Mouse (Mus musculus) ES-E14 (cell line): ENCODE measurements around the gene Stk16. TPM values are rescaled to one million over a fixed set of nuclear protein-coding genes. Genes with fewer than 3 reads are reported as not detected.

Experiments used
- DNase-seq: peaks from one replicate; pipeline ENCODE4 v3.0.0-alpha.2; 2013; ENCODE audit warnings: low read depth, low spot score
- H3K27ac ChIP-seq: 2 replicates; pipeline ENCODE4 v1.5.1; 2012; ENCODE audit warnings: low read depth, mild to moderate bottlenecking, low read length, moderate library complexity, mixed read lengths; ENCODE audit not compliant: poor library complexity, insufficient read depth, severe bottlenecking
- H3K36me3 ChIP-seq: 2 replicates; pipeline ENCODE4 v1.6.1; 2012; ENCODE audit warnings: mild to moderate bottlenecking, low read length, moderate library complexity, mixed read lengths; ENCODE audit not compliant: control insufficient read depth, poor library complexity, insufficient read depth, severe bottlenecking
- H3K4me1 ChIP-seq, 2 experiments: fragments of 150-350 bp in 1 of 2; sonication (generic) in 1 of 2; 2 replicates each; pipeline ENCODE4 v1.6.1; 2012; ENCODE audit warnings: low read length in 2 of 2, mild to moderate bottlenecking in 1 of 2, mixed read lengths in 1 of 2; ENCODE audit not compliant: control insufficient read depth in 2 of 2, insufficient read depth in 2 of 2, poor library complexity in 1 of 2
- H3K4me3 ChIP-seq, 2 experiments: fragments of 150-350 bp in 1 of 2; sonication (generic) in 1 of 2; 2 replicates each; pipeline ENCODE4 v1.5.1; 2012; ENCODE audit warnings: low read length in 2 of 2, low read depth in 1 of 2, mild to moderate bottlenecking in 1 of 2, mixed read lengths in 1 of 2; ENCODE audit not compliant: insufficient read depth in 1 of 2, poor library complexity in 1 of 2, severe bottlenecking in 1 of 2
- H3K9ac ChIP-seq: 2 replicates; pipeline ENCODE4 v1.6.1; 2012; ENCODE audit warnings: low read depth, mild to moderate bottlenecking, low read length, mixed read lengths; ENCODE audit not compliant: poor library complexity, insufficient read depth, severe bottlenecking
- H3K9me3 ChIP-seq: fragments of 150-350 bp; sonication (generic); 2 replicates; pipeline ENCODE4 v1.6.1; 2012; ENCODE audit warnings: low read depth, mild to moderate bottlenecking, low read length; ENCODE audit not compliant: control insufficient read depth, insufficient read depth
- CHD2 ChIP-seq: IDR thresholded peaks from 2 replicates; pipeline ENCODE4 v1.6.1; 2014; ENCODE audit warnings: mild to moderate bottlenecking, low read depth, low read length, inconsistent platforms
- HCFC1 ChIP-seq: IDR thresholded peaks from 2 replicates; pipeline ENCODE4 v1.6.1; 2012; ENCODE audit warnings: low read length, inconsistent platforms, borderline replicate concordance; ENCODE audit not compliant: insufficient read depth
- MAFK ChIP-seq: IDR thresholded peaks from 2 replicates; pipeline ENCODE4 v1.6.1; 2014; ENCODE audit warnings: mild to moderate bottlenecking, low read depth, low read length, inconsistent platforms; ENCODE audit not compliant: insufficient read depth
- ZC3H11A ChIP-seq: IDR thresholded peaks from 2 replicates; pipeline ENCODE4 v1.6.1; 2012; ENCODE audit warnings: low read depth, mild to moderate bottlenecking, inconsistent platforms, low read length, borderline replicate concordance
- ZNF384 ChIP-seq: IDR thresholded peaks from 2 replicates; pipeline ENCODE4 v1.6.1; 2012; ENCODE audit warnings: low read depth, low read length, inconsistent platforms
- in situ Hi-C, 2 experiments: fragments of 600-800 bp; cut with MboI; formaldehyde crosslinking; loops; one replicate each; pipeline ENCODE4 v1.15.1; 2025; ENCODE audit warnings: low sequenced_read_pairs in 2 of 2, inconsistent platforms in 1 of 2; ENCODE audit not compliant: unreplicated experiment in 2 of 2
- total RNA-seq: library from RNA; depleted of rRNA; stranded (reverse); fragments of 300-350 nt; gene quantifications from 2 replicates; pipeline ENCODE4 v1.2.3, GENCODE M21; 2012

Stk16 gene
- total RNA-seq, 1 experiment = 63.6 TPM

GRCm38 (mm10) chr1:75182160-75182559, 28.5 kb upstream of the Stk16 start:
- no peak for DNase-seq
- no peak overlapping the region for H3K4me3 ChIP-seq
- peak; percentile 95 for TF ChIP-seq ZNF384
- no peak for TF ChIP-seq ZC3H11A
- no peak for TF ChIP-seq HCFC1
- peaks cover 3% of the 10 kb centered on the region; the same call in 1 of the 2 replicates for H3K36me3 ChIP-seq
- no peak overlapping the region for H3K9ac ChIP-seq
- H3K27ac ChIP-seq = no peak overlapping the region
- in situ Hi-C loops = no loop called here
- H3K4me1 ChIP-seq = peaks cover 4 to 5% of the 10 kb centered on the region in 2 experiments; a peak in 2 of 4 replicates
- no peaks in the 10 kb centered on the region for H3K9me3 ChIP-seq

DNA sequence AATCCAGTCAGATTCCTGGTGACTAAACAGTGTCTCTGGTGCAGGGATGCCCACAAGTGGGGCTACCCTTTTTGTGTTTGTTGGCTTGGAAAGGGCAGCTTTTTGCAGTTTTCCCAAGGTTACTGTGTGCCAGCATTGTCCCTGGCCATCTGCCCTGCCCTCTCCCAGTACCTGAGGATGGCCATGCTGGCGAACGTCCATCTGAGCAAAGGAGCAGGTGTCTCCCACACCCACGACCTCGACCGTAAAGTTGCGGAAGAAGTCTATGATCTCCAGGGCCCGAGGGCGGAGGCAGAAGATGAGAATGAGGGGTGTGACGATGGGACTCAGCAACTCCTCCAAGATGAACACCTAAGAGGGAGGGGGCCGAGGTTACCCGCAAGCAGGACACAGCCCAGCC, 25.1 kb upstream of the Stk16 start:
- H3K36me3 ChIP-seq = peaks cover 3% of the 10 kb centered on the region; the same call in 1 of the 2 replicates
- H3K9me3 ChIP-seq = no peaks in the 10 kb centered on the region
- no peak overlapping the region for H3K9ac ChIP-seq
- peak overlapping the region in 1 of 2 experiments; percentile 6; a peak in 2 of 4 replicates for H3K4me3 ChIP-seq
- H3K27ac ChIP-seq = no peak overlapping the region
- no peak for DNase-seq
- in situ Hi-C loops = no loop called here
- peaks cover 2 to 4% of the 10 kb centered on the region in 2 experiments; a peak in 2 of 4 replicates for H3K4me1 ChIP-seq
- no peak for TF ChIP-seq HCFC1
- TF ChIP-seq ZNF384 = no peak

DNA sequence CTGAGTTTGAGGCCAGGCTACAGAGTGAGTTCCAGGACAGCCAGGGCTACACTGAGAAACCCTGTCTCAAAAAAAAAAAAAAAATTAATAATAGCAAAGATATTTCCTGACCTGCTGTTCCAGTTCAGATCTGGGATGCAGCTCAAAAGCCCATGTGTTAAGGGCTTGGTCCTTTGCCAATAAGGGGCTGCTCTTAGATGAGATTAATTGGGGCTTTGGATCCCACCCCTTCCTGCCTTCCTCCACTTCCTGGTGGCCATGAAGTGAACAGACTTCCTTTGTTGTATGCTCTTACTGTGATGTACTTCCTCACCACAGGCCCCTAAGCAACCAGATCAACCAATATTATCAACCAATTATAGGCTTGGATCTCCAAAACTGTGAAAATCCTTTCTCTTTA, 23.5 kb upstream of the Stk16 start:
- in situ Hi-C loops = no loop called here
- H3K9ac ChIP-seq = no peak overlapping the region
- no peak overlapping the region for H3K4me3 ChIP-seq
- no peak for DNase-seq
- 0 out of 4 replicates have a peak, but pooled peaks cover 0 to 2% of the 10 kb centered on the region in 2 experiments for H3K4me1 ChIP-seq
- TF ChIP-seq MAFK (no peak), CHD2 (no peak), ZC3H11A (no peak), HCFC1 (no peak), ZNF384 (no peak)
- H3K27ac ChIP-seq = no peak overlapping the region
- H3K36me3 ChIP-seq = peaks cover 3% of the 10 kb centered on the region; the same call in 1 of the 2 replicates
- no peaks in the 10 kb centered on the region for H3K9me3 ChIP-seq

- Histone ChIP-seq H3K9ac (no peak overlapping the region), H3K4me1 (peaks cover 2 to 3% of the 10 kb centered on the region in 2 experiments; a peak in 1 of 4 replicates), H3K36me3 (peaks cover 3% of the 10 kb centered on the region; the same call in 1 of the 2 replicates), H3K27ac (no peak overlapping the region), H3K9me3 (no peaks in the 10 kb centered on the region), H3K4me3 (no peak overlapping the region)
- in situ Hi-C loops = no loop called here
- TF ChIP-seq ZC3H11A (no peak), MAFK (no peak), HCFC1 (no peak), CHD2 (no peak), ZNF384 (no peak)
- DNase-seq = no peak
Observed at GRCm38 (mm10) chr1:75187914-75188483, 22.6 kb upstream of the Stk16 start.

DNA sequence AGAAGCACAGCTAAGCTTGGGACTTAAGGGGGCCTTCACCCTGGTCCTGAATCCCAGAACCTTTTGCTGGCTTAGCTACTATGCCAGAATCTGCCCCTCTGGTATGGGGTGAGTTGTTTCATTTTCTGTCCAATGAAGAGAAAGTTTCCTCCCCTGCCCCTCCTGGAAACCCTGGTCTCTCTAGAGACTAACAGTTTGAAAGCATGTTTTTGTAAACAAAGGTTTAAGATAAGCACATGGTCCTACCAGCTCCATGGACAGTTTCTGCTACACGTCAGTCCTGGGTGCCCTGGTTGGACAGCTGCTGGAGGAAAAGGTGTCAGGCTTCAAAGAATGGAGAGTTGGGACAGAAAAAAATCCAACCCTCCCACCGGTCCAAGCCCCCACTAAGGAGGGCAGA, 20.1 kb upstream of the Stk16 start:
- Histone ChIP-seq H3K9ac (no peak overlapping the region), H3K4me1 (peaks cover 2 to 6% of the 10 kb centered on the region in 2 experiments; a peak in 1 of 4 replicates), H3K9me3 (no peaks in the 10 kb centered on the region), H3K36me3 (peaks cover 2% of the 10 kb centered on the region), H3K4me3 (no peak overlapping the region), H3K27ac (no peak overlapping the region)
- in situ Hi-C loops = no loop called here
- DNase-seq = no peak
- TF ChIP-seq CHD2 = no peak
- no peak for TF ChIP-seq HCFC1
- no peak for TF ChIP-seq ZNF384
